Mouse (Mus musculus) right cerebral cortex, postnatal 36 days (tissue): ENCODE results near the gene Gm10324.
"Not testable (repeated sequence)": the region's sequence is repeated elsewhere in the genome, so short reads cannot be mapped to it uniquely, and the experiment has no call there.

Source experiments
- DNase-seq, 2 experiments: peaks; one replicate each; pipeline ENCODE4 v3.0.0; 2022; ENCODE audit warnings: low spot score in 2 of 2, mixed read lengths in 1 of 2

Gm10324 gene

DNA sequence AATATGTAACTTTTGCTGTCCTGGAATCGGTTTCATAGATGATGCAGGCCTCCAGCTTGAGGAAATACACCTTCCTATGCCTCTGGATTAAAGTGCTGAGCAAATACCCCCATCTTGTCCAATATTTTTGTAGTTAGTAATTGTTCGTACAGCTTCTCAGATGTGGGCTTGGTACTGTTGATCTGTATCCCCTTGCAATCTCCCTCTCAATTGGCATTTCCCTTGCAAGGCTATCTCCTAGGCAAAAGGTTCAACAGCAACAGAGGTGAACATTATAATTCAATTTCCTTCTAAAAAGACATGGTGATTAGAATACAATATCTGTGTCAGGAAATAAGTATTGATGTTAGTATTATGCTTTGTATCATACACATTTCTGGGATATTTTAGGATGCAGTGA is at the start of gene Gm10324:
TSS of gene Gm10324 (plus strand) at position 301 of the 400 bp plus-strand sequence.
- DNase-seq, result not testable (repeated sequence)
